Mouse (Mus musculus) spleen, postnatal 14 days (tissue): Measurements from ENCODE around the gene Prss22.
"Not testable (repeated sequence)": the region's sequence is repeated elsewhere in the genome, so short reads cannot be mapped to it uniquely, and the experiment has no call there.

Source experiments
- DNase-seq, 2 experiments: peaks; one replicate each; pipeline ENCODE4 v3.0.0; 2021 to 2022; ENCODE audit warnings: low spot score in 2 of 2

Gene Prss22

DNA sequence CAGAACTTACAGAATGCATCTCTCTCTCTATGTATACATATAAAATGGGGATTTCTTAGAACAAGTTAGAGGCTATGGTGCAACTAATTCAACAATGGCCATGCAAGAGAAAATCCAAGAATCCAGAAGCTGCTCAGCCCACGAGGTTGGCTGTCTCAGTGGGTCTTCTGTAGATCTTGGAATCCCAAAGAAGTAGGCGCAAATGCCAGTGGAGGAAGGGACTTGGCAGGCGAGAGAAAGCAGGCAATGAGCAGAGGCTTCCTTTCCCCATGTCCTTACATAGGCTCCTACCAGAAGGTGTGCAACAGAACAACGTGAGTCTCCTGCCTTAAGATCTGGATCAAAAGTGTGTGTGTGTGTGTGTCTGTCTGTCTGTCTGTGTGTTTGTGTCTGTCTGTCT is 50.4 kb downstream of the Prss22 start:
- not testable (repeated sequence) for DNase-seq
